Mouse (Mus musculus) kidney, adult 2 months (tissue): Measurements from ENCODE around the gene Sergef.

Experiments used
- CTCF ChIP-seq: fragments of 200-500 bp; conservative IDR thresholded peaks from 2 replicates; pipeline ENCODE4 v1.5.1; 2011; ENCODE audit warnings: low read depth, mild to moderate bottlenecking, control low read depth, low read length, moderate library complexity, mixed read lengths; ENCODE audit not compliant: insufficient read depth, insufficient read length
- POLR2A ChIP-seq: fragments of 200-500 bp; IDR thresholded peaks from one replicate; pipeline ENCODE4 v1.6.1; 2011; ENCODE audit warnings: low read depth, low read length, control low read depth

DNA sequence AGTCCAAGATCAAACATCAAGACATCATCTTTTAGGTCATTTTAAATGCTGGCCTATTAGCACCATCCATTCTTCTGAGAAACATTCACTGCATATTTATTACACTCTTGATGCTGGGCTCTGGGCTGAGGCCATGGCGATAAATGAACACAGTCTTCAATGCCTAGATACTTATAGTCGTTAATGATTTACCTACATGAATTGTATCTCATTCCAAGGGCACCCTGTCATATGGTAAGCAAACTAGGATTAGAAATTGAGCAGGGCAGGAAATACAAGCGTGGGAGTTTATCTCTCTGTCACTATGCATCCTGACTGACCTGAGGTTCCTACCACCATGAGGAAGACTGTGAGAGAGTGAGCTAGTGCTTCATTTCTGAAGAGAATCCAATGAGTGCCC lies 170.1 kb downstream of the Sergef start:
- TF ChIP-seq CTCF (no peak), POLR2A (no peak)
